Mouse (Mus musculus) CH12.LX (cell line): ENCODE results near the gene Itgb2l. TPM values are rescaled to one million over a fixed set of nuclear protein-coding genes. Genes with fewer than 3 reads are reported as not detected.

Source experiments
- DNase-seq: peaks from one replicate; pipeline ENCODE4 v3.0.0-alpha.2; 2013; ENCODE audit errors: extremely low read depth
- H3K27ac ChIP-seq: 2 replicates; pipeline ENCODE4 v1.5.1; 2012; ENCODE audit warnings: low read depth, mild to moderate bottlenecking, control low read depth, moderate library complexity; ENCODE audit not compliant: insufficient read depth
- H3K27me3 ChIP-seq: replicated peaks from 2 replicates; pipeline ENCODE3; 2012; ENCODE audit warnings: inconsistent platforms
- H3K36me3 ChIP-seq, 2 experiments: replicated peaks in 1 of 2; 2 replicates each; pipeline versions ENCODE3 to v1.6.1; 2012; ENCODE audit warnings: inconsistent platforms in 1 of 2, low read length in 1 of 2, mild to moderate bottlenecking in 1 of 2, mixed read lengths in 1 of 2, moderate library complexity in 1 of 2; ENCODE audit not compliant: control insufficient read depth in 1 of 2, insufficient read depth in 1 of 2
- H3K4me1 ChIP-seq, 2 experiments: 2 replicates each; pipeline ENCODE4 v1.6.1; 2012; ENCODE audit warnings: inconsistent platforms in 1 of 2, moderate library complexity in 1 of 2; ENCODE audit not compliant: insufficient read depth in 2 of 2, control insufficient read depth in 1 of 2
- H3K4me2 ChIP-seq: 2 replicates; pipeline ENCODE4 v1.6.1; 2012; ENCODE audit warnings: low read depth, mild to moderate bottlenecking, control low read depth; ENCODE audit not compliant: poor library complexity, insufficient read depth, severe bottlenecking
- H3K4me3 ChIP-seq, 3 experiments: fragments of 150-350 bp in 1 of 3; sonication (generic) in 1 of 3; replicated peaks in 1 of 3; 2 replicates each; pipeline versions ENCODE3 to v1.5.1; 2011 to 2012; ENCODE audit warnings: low read depth in 2 of 3, low read length in 2 of 3, mild to moderate bottlenecking in 2 of 3, moderate library complexity in 2 of 3, control low read depth in 1 of 3, improper control_type of control experiment in 1 of 3, inconsistent platforms in 1 of 3, mixed read lengths in 1 of 3; ENCODE audit not compliant: poor library complexity in 1 of 3
- H3K79me2 ChIP-seq: replicated peaks from 2 replicates; pipeline ENCODE4 v1.6.1; 2012; ENCODE audit warnings: mild to moderate bottlenecking, moderate library complexity; ENCODE audit not compliant: control insufficient read depth, poor library complexity, insufficient read depth, severe bottlenecking; ENCODE audit errors: extremely low read depth
- H3K9ac ChIP-seq: 2 replicates; pipeline ENCODE4 v1.6.1; 2012; ENCODE audit warnings: low read depth, mild to moderate bottlenecking, control low read depth, moderate library complexity; ENCODE audit not compliant: insufficient read depth
- H3K9me3 ChIP-seq: replicated peaks from 2 replicates; pipeline ENCODE3; 2012; ENCODE audit warnings: low read length, inconsistent platforms, mixed read lengths
- BHLHE40 ChIP-seq: IDR thresholded peaks from 2 replicates; pipeline ENCODE4 v1.6.1; 2011; ENCODE audit warnings: mild to moderate bottlenecking, low read depth, low read length, improper control_type of control experiment
- CHD1 ChIP-seq: IDR thresholded peaks from 2 replicates; pipeline ENCODE4 v1.6.1; 2012; ENCODE audit warnings: low read depth, low read length, improper control_type of control experiment, inconsistent platforms
- CTCF ChIP-seq, 2 experiments: IDR thresholded peaks in 1 of 2; conservative IDR thresholded peaks in 1 of 2; 2 replicates each; pipeline ENCODE4 v1.5.1; 2011 to 2012; ENCODE audit warnings: low read depth in 2 of 2, low read length in 2 of 2, improper control_type of control experiment in 1 of 2, inconsistent platforms in 1 of 2, mild to moderate bottlenecking in 1 of 2, moderate library complexity in 1 of 2
- E2F4 ChIP-seq: IDR thresholded peaks from 2 replicates; pipeline ENCODE4 v1.6.1; 2011; ENCODE audit warnings: low read depth, low read length, improper control_type of control experiment; ENCODE audit not compliant: insufficient replicate concordance
- GABPA ChIP-seq: IDR thresholded peaks from 2 replicates; pipeline ENCODE4 v1.6.1; 2012; ENCODE audit warnings: low read depth, low read length, improper control_type of control experiment, inconsistent platforms; ENCODE audit not compliant: insufficient replicate concordance
- JUN ChIP-seq: IDR thresholded peaks from 2 replicates; pipeline ENCODE4 v1.6.1; 2011; ENCODE audit warnings: low read depth, mild to moderate bottlenecking, low read length, improper control_type of control experiment, moderate library complexity; ENCODE audit not compliant: insufficient read depth
- JUND ChIP-seq: conservative IDR thresholded peaks from 2 replicates; pipeline ENCODE4 v1.6.1; 2011; ENCODE audit warnings: low read depth, low read length, improper control_type of control experiment
- MAX ChIP-seq: IDR thresholded peaks from 2 replicates; pipeline ENCODE4 v1.6.1; 2011; ENCODE audit warnings: low read length, improper control_type of control experiment
- NELFE ChIP-seq: IDR thresholded peaks from 2 replicates; pipeline ENCODE4 v1.6.1; 2011; ENCODE audit warnings: low read depth, low read length, improper control_type of control experiment
- PAX5 ChIP-seq: IDR thresholded peaks from 2 replicates; pipeline ENCODE4 v1.6.1; 2012; ENCODE audit warnings: low read length, inconsistent platforms, mixed read lengths
- POLR2AphosphoS2 ChIP-seq: IDR thresholded peaks from 2 replicates; pipeline ENCODE4 v1.6.1; 2011; ENCODE audit warnings: low read depth, low read length, improper control_type of control experiment
- RAD21 ChIP-seq: IDR thresholded peaks from 2 replicates; pipeline ENCODE4 v1.6.1; 2011; ENCODE audit warnings: low read depth, mild to moderate bottlenecking, low read length, improper control_type of control experiment, moderate library complexity
- RCOR1 ChIP-seq: conservative IDR thresholded peaks from 2 replicates; pipeline ENCODE4 v1.6.1; 2012; ENCODE audit warnings: low read depth, mild to moderate bottlenecking, inconsistent platforms, low read length, improper control_type of control experiment
- SMC3 ChIP-seq: IDR thresholded peaks from 2 replicates; pipeline ENCODE4 v1.6.1; 2011; ENCODE audit warnings: low read depth, low read length, improper control_type of control experiment
- TCF12 ChIP-seq: IDR thresholded peaks from 2 replicates; pipeline ENCODE4 v1.6.1; 2014; ENCODE audit warnings: low read depth, mild to moderate bottlenecking, inconsistent platforms, low read length, improper control_type of control experiment
- USF1 ChIP-seq: IDR thresholded peaks from 2 replicates; pipeline ENCODE4 v1.6.1; 2014; ENCODE audit warnings: low read depth, mild to moderate bottlenecking, inconsistent platforms, low read length, improper control_type of control experiment
- USF2 ChIP-seq: conservative IDR thresholded peaks from 2 replicates; pipeline ENCODE4 v1.6.1; 2011; ENCODE audit warnings: low read depth, low read length, improper control_type of control experiment
- ZC3H11A ChIP-seq: IDR thresholded peaks from 2 replicates; pipeline ENCODE4 v1.6.1; 2012; ENCODE audit warnings: low read depth, mild to moderate bottlenecking, inconsistent platforms, low read length, improper control_type of control experiment
- dilution Hi-C: fragments of 300-500 bp; cut with MboI; formaldehyde crosslinking; loops from 2 replicates; pipeline ENCODE4 v1.14.3; 2020; ENCODE audit warnings: low sequenced_read_pairs; ENCODE audit not compliant: extremely low pct_unique_long_range_greater_than_20kb, extremely low pct_ligation_motif_present
- in situ Hi-C: fragments of 300-500 bp; cut with MboI; formaldehyde crosslinking; loops from 3 replicates; pipeline ENCODE4 v1.14.3; 2019; ENCODE audit warnings: low sequenced_read_pairs, low pct_ligation_motif_present, low pct_unique_long_range_greater_than_20kb, mixed read lengths
- polyA plus RNA-seq: library from polyadenylated mRNA; unstranded; fragments of >175 nt; gene quantifications from 2 replicates; pipeline ENCODE4 v1.2.1, GENCODE M21; 2012; ENCODE audit warnings: low read depth; ENCODE audit not compliant: insufficient read length
- total RNA-seq, 2 experiments: library from RNA; depleted of rRNA; stranded (reverse); fragments of 300-350 nt in 1 of 2; fragments of >200 nt in 1 of 2; gene quantifications; 2 replicates each; pipeline ENCODE4 v1.2.3; 2012 to 2014

Itgb2l gene
- total and polyA plus RNA-seq, 3 experiments = 0.08 to 0.37 (median 0.20) TPM

DNA sequence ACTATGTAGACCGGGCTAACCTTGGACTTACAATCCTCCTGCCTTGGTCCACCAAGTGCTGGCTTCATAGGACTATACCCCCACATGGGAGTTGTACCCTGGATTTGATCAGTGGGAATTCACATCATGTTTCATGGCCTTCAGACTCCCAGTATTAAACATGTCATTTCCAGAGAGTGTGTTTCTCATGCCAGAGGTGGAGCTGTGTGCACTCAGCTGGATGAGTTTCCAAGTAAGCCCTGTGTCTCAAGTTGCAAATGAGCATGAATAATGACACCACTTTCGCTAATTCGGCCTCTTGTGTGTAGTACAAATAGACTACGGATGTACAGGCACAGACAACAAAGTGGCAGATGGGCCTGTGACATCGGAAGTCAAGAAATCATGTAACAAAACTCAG lies 44.6 kb upstream of the Itgb2l start:
- dilution Hi-C loops = no loop called here
- no peak overlapping the region for H3K4me2 ChIP-seq

DNA sequence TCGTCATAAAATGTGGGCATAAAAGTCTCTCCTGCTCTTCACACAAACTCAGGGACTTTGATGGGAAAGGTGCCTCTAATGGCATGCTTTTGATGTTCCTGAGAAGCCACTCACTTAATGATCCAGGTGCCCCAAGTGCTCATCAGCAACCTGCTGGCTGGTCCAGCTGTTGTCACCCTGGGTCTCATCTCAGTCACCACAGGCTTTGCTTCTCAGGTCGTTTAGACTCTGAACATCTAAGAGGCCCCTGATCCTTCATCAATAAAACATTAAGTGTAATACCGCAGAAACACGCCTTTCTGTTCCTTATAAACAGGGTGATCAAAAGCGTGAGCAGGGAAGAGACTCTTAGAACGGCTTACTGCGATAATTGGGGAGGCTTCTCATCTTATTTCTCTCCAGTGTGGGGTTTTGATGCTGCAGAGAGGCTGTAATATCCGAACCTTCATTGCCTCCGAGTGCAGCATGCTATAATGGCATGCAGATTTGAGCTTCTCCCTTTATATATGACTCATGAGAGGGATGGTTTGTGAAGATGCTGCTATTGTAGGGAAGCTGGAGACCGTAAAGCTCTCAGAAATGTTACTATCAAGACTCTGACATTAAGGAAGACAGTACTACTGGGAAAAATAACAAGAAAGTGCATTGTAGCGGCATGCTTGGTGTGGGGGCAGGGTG lies 43.7 kb upstream of the Itgb2l start:
- no peak for DNase-seq
- Histone ChIP-seq H3K9ac (no peak overlapping the region), H3K27ac (no peak overlapping the region), H3K9me3 (peaks cover 4% of the 10 kb centered on the region), H3K4me2 (no peak overlapping the region), H3K36me3 (no peaks in the 10 kb centered on the region), H3K79me2 (no peaks in the 10 kb centered on the region), H3K4me3 (no peak overlapping the region), H3K4me1 (peaks cover 0 to 12% of the 10 kb centered on the region in 2 experiments; a peak in 1 of 4 replicates), H3K27me3 (peaks cover 1% of the 10 kb centered on the region)
- dilution Hi-C loops = no loop called here
- in situ Hi-C loops = no loop called here
- TF ChIP-seq RCOR1 (no peak), GABPA (no peak), SMC3 (no peak), JUND (no peak), PAX5 (no peak), JUN (no peak), E2F4 (no peak), USF2 (no peak), CTCF (conservative IDR thresholded peaks at IDR 0.05 in 1 of 2, IDR thresholded peaks at IDR 0.05 in 1 of 2; ENCODE audit: low read depth in 2 of 2, low read length in 2 of 2) (no peak), CHD1 (no peak), POLR2AphosphoS2 (no peak), TCF12 (no peak), RAD21 (no peak), BHLHE40 (no peak), MAX (no peak), USF1 (no peak)

More for the DNA sequence above, 44.6 kb upstream of the Itgb2l start:
- Histone ChIP-seq H3K79me2 (no peaks in the 10 kb centered on the region), H3K36me3 (no peaks in the 10 kb centered on the region), H3K4me1 (peaks cover 0 to 12% of the 10 kb centered on the region in 2 experiments; a peak in 1 of 4 replicates), H3K27me3 (peaks cover 1% of the 10 kb centered on the region), H3K27ac (no peak overlapping the region), H3K9me3 (no peaks in the 10 kb centered on the region), H3K4me3 (no peak overlapping the region), H3K9ac (no peak overlapping the region)
- no peak for DNase-seq
- no peak for TF ChIP-seq PAX5
- no peak for TF ChIP-seq NELFE
- no peak for TF ChIP-seq ZC3H11A
- in situ Hi-C loops = no loop called here
